Mouse (Mus musculus) G1E-ER4 (cell line): Measurements from ENCODE around the gene Usp5. TPM values are rescaled to one million over a fixed set of nuclear protein-coding genes. Genes with fewer than 3 reads are reported as not detected.

ENCODE experiments used
- GATA1 ChIP-seq: IDR thresholded peaks from one replicate; pipeline ENCODE4 v1.8.0; 2012; ENCODE audit warnings: low read length, inconsistent platforms
- polyA plus RNA-seq: library from polyadenylated mRNA; stranded (reverse); fragments of >175 nt; gene quantifications from 2 replicates; pipeline ENCODE4 v1.2.3, GENCODE M21; 2012

Usp5 gene
- polyA plus RNA-seq, 1 experiment, result 54.8 TPM

DNA sequence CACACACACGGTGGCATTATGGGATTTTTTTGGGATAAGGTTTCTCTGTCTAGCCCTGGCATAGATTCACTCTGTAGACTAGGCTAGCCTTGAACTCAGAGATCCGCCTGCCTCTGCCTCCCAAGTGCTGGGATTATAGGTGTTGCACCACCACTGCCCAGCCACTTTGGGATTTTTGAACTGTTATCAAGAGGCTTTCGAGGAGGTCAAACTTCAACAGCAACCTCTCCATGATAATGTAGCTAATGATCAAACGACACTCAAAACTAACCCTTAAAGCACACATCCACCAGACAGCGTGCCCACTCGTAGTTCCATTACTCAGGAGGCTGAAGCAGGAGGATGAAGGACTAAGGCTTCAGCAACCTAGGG, 21.3 kb downstream of the Usp5 start:
- TF ChIP-seq GATA1, result no peak

DNA sequence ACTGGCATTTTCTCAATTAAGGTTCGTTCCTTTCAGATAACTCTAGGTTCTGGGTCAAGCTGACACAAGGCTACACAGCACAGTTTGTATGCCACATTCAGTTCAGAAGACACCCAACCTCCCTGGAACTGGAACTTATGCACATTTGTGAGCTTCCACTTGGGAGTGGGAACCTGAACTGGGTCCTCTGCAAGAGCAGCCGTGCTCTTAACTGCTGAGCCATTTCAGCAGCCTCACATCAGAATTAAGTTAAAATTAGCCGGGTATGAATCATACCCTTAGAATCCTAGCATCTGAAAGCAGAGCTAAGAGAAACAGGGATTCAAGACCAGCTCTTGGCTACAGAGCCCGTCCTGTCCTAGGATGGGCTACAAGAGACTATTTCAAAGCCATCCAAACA, 21.9 kb downstream of the Usp5 start:
- TF ChIP-seq GATA1, result no peak

DNA sequence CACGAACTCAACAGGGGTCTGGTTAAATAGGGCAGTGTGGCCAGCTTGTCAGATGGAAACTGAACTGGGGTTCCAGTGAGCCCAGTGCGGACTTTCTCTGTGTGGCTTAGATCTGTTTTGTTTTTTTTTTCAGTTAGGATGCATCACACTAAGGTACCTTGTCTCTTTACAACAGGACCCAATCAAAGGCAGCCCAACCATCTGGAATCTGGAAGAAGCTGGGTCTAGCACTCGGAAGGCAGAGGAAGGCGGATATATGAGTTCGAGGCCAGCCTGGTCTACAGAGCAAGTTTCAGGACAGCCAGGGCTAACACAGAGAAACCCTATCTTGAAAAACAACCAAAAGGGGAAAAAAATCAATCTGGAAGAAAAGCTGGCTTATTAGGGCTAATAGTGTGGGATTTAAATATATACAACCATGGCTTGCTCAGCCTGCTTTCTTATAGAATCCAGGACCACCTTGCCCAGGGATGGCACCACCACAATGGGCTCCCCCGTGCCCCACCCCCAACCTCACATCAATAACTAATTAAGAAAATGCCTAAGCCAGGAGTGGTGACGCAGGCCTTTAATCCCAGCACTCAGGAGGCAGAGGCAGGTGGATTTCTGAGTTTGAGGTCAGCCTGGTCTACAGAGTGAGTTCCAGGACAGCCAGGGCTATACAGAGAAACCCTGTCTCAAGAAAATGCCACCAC, 22.7 kb downstream of the Usp5 start:
- TF ChIP-seq GATA1, result no peak

DNA sequence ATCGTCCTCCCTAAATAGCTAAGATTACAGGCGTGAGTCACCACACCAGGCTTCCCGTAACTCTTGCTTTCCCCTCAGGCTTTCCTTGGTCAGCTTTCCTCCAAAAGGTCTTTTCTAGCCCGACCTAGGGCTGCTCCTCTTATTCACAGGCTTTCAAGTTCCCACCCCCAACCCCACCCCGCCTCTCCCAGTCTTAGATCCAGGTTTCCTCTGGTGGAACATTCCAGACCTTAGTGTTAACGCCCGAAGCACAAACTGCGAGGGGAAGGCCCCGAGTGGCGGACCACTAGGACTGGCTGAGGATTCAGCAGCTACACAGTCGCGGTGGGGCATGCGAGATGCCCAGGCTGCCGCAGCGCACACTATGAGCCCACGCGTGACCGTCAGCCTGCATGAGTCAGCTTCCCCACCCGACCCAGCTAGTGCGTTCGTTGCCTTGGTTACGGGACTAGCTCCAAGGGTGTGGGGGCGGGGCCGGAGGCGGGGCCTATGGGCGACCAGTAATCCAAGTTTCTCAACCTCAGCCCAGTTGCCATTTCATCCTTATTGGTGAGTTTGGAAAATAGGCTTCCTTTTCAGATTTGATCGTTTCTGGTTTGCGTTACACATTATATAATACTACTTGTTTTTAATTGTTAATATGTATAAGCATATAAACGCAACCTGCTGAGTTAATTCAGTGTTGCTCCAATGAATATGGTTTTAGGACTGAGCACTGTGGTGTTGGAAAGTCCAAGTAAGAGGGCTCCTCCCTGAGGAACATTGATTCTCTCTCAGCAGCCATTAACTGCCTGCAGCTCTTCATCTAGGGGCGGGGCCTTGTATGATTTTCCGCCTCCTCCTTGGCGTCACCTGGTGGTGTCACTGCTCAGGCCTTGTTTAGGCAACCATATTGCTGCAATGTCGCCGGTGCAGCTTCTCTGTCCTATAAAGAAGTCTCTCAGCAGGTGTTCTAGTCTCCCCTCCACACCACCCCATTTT, 23.7 kb downstream of the Usp5 start:
- no peak for TF ChIP-seq GATA1

DNA sequence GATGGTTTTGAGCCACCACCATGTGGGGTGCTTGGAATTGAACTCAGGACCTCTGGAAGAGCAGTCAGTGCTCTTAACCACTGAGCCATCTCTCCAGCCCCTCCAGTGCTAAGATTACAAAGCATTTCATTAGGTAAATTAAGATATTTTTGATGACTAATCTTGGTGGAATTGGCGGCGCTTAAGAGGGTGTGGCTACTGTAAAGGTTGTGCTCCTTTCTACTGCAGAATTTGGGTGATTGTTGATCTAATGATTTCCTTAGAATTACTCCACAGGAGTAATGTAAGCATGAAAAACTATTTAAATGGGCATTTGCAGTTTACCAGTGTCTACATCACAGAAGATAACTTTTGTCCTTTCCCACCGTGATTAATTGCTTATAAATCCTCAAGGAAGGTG, 24.9 kb downstream of the Usp5 start:
- no peak for TF ChIP-seq GATA1

DNA sequence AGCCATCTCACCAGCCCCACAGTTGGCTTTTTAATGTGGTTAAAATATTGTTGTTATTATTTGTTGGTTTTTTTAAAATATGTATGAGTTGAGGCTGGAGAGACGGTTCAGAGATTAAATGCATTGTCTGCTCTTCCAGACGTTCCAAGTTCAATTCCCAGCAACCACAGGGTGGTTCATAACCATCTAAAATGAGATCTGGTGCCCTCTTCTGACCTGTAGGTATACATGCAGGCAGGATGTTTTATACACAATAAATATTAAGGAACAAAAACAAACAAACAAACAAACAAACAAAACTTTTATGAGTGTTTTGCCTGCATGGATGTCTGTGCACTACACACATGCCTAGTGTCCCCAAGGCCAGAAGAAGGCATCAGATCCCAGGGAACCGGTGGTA, 26.2 kb downstream of the Usp5 start:
- TF ChIP-seq GATA1, result no peak

DNA sequence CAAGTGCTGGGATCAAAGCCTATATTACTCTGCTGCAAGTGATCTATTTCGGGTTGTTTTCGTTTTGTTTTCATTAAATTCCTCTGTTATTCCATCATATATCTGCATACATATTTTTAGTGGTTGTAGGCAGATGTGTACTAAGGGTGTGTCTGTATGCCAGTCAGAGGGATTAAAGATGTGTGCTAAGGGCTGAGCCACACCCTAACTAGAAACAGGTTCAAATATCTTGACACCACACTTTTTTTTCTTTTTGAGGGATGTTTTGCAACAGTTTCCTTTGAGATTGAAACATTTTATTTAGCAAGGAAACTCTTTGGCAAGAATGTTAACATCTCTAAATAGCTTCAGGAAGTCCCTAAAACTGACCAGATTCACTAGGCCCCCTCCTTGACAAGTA, 33.1 kb downstream of the Usp5 start:
- no peak for TF ChIP-seq GATA1

DNA sequence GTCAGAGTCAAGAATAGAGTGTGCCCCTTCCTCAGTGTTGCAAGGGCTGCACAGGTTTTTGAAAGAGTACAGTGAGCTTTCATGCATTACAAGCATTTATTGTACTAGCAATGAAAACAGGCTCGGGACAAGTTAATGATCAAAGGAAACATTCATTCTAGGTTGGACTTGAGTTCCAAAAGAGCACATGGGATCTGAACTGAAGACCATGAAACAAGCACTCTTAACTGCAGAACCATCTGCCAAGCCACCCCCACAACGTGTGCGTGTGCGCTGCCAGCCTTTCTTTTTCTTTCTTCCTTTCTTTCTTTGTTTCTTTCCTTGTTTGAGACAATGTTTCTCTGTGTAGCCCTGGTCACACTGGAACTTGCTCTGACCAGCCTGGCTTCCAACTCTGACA, 33.5 kb downstream of the Usp5 start:
- TF ChIP-seq GATA1, result no peak

DNA sequence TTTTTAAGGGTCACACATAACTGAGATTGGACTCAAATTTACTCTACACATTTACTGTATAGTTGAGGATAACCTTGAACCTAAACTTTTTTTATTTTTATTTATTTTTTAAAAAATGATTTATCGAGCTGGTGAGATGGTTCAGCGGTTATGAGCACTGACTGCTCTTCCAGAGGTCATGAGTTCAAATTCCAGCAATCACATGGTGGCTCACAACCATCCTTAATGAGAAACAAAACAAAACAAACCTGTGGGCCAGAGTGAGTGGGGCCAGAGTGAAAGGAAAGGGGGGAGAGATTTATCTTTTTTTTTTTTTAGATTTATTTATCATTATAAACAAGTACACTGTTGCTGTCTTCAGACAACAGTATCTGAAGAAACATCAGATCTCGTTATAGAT, 37.4 kb downstream of the Usp5 start:
- no peak for TF ChIP-seq GATA1

DNA sequence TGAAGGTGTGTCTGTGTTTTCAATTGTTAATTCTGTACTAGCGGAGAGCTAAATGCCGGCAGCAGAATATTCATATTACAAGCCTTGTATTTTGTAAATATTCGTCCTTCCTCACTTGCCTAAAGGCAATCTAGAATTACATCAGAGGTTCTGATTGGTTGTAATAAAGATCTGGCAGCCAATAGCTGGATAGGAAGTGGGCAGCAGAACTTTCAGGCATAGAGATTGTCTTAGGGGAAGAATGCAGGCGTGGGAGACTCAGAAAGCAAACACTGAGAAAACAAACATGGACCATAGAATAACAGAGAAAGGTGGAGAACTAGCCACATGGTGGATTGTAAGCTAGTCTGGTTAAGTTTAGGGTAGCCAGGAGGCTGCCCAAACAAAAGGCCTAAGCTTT, 39.2 kb downstream of the Usp5 start:
- TF ChIP-seq GATA1, result no peak

DNA sequence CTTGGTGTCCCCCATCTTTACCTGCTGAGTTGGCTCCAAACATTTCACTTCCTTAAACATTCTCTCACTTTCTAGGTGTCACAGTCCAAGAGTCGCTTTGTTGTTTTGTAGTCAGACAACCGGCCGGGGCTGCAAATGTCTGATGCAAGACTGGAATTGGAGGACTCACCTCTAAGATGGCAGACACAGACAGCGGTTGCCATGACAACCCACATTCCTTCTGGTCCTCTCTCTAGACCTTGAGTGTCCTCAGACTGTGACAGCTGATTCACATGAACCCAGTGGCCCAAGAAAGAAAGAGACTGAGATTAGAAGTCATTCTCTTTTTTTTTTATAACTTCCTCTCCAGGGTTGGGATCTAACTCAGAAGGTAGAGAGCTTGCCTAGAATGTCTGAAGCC, 39.8 kb downstream of the Usp5 start:
- no peak for TF ChIP-seq GATA1

DNA sequence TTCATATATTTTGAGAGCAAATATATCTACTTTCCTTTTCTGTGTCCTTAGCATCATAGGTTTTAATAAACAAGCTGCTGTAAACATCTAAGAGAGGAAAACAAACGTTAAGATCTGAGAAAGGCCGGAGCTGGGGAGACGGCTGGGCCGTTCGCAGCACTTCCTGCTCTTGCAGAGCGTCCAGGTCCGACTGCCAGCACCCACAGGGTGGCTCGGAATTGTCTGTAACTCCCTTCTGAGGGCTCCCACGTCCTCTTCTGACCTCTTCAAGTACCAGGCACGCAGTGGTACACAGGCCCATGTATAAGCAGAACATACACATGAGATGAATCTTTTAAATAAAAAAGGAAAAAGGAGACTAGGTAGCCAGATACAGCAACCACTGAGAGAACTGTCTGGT, 41.6 kb downstream of the Usp5 start:
- no peak for TF ChIP-seq GATA1

DNA sequence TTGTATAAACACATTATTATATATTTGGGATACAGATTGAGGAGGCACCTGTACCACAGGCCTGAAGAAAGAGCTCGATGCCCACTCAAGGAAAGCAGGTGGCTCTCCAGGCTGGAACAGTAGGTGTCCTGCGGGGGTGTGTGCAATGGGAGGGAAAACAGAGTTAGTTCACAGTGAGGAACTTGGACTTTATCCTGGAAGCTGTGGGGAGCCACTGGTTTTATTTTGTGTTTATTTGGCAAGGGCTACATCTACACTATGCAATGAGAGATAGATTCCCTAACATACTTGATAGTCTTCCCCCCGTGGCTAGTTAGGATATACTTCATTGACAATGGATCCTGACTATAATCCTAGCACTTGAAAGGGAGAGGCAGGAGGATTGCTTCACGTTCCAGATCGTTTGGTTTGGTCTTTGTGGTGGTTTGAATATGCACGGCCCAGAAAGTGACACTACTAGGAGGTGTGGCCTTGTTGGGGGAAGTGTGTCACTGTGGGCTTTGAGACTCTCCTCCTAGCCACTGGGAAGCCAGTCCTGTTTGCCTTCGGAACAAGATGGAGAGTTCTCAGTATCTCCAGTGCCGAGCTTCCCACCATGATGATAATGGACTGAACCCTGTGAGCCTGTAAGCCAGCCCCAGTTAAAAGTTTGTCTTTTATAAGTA, 42.4 kb downstream of the Usp5 start:
- no peak for TF ChIP-seq GATA1

DNA sequence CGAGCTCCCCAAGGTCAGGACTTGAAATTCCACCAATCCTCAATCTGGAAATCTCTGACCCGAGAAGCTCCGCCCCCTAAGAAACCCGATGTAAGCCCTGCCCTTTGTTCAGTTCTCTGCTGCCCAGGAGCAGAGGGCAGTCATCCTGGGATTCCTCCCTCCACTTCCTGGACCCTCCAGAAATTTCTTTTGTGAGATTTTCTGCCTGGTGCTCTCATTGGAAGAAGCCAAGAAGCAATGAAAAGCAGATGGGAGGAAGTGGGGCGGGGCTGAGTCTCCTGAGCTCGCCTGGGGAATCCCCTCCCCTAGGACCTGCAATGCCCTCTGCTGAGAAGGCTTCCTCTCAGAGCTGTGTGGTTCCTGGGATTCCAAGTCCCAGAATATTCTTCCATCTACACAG, 46.8 kb downstream of the Usp5 start:
- TF ChIP-seq GATA1, result no peak

DNA sequence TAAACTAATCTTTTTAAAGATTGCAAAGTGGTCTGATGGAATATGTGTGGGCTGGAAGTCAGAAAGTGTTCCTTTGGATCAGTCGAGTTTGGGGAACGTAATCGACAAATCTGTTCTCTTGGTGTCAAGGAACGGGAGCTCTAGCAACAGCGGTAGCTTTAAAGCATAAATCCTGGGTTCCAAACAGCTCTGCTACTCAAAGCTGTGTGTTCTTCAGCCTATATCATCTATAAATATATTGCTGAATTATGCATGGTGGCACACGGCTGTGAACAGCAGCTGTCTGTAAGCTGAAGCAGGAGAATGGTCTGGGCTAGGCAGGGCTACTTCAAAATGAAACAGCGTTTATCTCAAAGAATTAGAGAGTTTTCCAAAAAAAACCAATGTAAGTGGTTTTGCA, 48.4 kb downstream of the Usp5 start:
- no peak for TF ChIP-seq GATA1

DNA sequence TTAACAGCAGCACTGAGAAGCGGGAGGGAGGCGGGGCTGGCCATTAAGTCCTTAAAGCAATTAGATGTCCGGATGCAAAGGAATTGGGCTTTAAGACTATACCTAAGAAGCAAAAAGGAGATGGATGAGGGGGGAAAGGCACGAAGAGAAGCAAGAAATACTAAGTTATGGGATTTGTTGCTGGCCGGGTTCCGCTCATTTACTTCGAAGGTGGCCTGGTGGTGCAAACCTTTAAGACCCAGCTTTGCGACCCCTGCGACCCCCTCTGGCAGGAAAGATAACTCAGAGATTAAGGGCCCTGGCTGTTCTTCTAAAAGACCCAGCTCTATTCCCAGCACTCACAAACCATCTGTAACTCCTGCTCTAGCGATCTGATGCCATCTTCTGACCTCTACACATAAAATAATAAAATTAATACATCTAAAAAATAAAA, 49.3 kb downstream of the Usp5 start:
- TF ChIP-seq GATA1, result no peak
